Mouse (Mus musculus) lung, postnatal 0 days (tissue): ENCODE results near the gene Stac.

Experiments
- CTCF ChIP-seq: IDR thresholded peaks from 2 replicates; pipeline ENCODE4 v1.5.1; 2016; ENCODE audit warnings: antibody characterized with exemption, mild to moderate bottlenecking
- EP300 ChIP-seq: IDR thresholded peaks from 2 replicates; pipeline ENCODE4 v1.6.1; 2016; ENCODE audit warnings: antibody characterized with exemption, mild to moderate bottlenecking, control low read depth

GRCm38 (mm10) chr9:111535445-111536064 lies 154.6 kb downstream of the Stac start:
- no peak for TF ChIP-seq CTCF
- no peak for TF ChIP-seq EP300
